Mouse (Mus musculus): Measurements from ENCODE around the gene Cdk8.

Gene Cdk8

DNA sequence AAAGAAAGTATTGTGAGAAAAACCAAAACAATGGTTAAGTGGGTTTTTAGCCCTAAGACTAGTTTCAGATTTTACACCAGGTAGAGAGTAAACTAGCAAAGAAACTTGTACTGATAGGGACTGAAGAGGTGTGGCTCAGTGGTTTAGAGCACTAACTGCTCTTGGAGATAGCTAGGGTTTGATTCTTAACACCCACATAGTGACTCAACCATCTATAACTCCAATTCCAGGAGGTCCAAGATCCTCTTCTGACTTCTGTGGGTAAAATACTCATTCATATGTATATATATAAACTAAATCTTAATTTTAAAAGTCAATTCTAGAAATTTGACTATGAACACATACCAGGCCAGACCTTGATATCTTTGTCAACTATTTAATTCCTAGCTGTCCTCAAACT, 49.0 kb downstream of the Cdk8 start:
- no peak for DNase-seq (ENCODE audit: low read depth, low spot score)

DNA sequence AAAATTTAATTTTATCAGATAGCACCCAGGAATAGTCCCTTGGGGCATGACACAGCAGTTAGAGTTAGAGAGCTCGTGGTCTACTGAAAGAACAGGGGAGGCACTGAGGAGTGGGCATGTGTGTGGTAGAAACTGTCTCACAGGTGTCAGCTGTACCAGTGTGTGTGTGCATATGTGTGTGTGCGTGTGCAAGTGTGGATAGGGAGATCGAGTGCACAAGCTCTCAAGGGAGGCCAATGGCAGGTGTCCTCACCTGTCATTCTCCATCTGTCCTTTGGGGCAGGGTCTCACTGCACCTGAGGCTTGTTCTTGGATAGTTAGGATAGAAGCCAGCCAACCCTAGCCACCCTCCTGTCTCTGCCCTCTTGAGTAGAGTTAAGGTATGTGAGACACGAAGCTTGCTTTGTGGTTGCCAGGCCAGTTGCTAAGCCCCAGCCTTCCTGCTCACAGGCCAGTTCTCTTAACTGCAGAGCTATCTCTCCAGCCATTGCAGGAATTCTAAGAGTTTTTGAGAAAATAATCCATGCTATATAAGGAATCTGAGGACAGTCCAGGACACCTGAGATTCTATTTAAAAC, 50.3 kb downstream of the Cdk8 start:
- DNase-seq (ENCODE audit: low read depth, low spot score): no peak

DNA sequence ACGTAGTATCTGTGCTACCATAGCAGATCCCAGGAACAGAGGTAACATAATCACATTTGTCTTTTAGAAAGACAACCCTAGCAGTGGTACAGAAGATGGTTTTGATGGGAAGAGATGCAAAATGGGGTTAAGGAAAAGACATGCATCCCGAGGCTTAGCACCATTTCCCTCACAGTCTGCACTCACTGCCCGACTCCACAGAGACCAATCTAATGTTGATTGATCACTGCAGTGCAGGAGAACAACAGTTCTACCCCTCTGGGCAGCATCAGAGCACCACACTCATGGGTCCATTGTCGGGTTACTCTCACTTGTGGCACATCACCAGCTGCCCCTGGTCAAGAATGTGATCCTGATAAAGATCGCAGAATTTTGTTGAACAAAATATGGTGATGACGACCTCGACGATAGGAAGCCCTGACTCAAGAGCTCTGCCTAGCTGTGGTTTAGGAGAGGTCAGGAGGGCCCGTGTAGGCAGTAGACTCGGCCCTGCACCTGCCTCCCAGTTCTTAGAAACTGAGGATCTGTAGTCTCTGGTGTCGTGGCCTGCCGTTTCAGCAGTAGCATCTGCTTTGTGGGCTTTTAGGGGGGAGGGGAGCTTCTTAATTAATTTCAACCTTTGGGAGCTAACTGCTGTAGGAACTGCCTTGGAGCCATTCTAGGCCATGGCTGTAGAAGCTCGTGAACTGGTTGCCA, 51.0 kb downstream of the Cdk8 start:
- DNase-seq (ENCODE audit: low read depth, low spot score): no peak

DNA sequence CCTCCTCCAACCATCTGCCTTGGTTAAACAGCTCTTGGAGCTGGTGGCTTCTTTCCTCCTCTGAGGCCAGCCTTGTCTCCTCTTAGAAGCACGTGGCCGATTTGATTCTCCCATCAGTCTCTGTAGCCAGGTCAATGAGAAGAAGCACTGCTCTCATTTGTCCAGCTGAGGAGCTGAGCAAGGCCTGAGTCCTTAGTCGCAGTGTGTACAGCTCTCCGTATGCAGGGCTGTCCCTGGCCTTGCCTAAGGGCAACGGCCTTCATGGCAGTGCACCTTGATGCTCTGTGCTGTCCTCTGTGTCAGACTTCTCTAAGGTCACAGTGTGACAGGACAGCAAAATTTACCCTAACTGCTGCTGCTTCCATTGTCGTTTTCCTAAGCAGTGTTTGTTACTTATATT, 52.9 kb downstream of the Cdk8 start:
- DNase-seq (ENCODE audit: low read depth, low spot score): no peak

DNA sequence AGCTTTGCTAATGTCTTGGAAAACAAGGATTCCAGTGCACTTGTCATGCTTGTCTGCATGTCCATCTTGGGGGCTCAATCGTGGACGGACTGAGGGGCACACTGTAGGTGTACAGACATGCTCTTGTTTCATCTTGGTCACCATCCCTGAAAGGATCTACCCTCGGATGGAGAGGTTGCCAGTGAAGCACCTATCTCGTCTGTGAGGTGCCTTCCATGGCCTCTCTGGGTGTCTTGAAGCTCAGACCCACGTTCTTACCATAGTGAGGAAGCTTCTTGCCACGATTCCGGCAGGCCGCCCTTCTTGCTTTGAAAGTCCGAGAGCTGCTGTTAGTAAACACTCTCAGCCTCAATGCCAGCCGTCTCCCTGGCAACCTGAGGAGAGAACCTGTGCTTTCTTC, 56.4 kb downstream of the Cdk8 start:
- no peak for DNase-seq (ENCODE audit: low read depth, low spot score)

DNA sequence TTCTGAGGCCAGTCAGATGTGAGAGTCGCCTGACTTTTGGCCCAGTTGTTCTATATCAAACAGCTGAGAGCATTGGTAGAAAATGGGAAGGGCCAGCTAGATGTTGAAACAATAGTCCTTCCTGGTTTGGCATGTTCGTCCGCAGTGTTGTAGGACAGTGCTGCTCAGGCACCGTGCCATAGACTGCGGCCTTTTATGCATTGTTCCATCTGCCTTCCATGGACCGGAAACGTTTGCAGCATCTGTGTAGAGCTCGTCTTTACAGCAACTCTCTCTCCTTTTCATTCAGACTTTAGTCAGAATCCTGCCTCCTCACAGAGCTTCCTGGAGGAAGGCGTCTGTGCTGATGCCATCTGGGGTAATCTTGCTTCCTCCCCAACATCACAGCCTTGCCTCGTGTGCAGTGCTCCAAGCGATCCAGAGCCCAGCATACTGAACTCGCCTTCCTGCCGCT, 57.0 kb downstream of the Cdk8 start:
- no peak for DNase-seq (ENCODE audit: low read depth, low spot score)

DNA sequence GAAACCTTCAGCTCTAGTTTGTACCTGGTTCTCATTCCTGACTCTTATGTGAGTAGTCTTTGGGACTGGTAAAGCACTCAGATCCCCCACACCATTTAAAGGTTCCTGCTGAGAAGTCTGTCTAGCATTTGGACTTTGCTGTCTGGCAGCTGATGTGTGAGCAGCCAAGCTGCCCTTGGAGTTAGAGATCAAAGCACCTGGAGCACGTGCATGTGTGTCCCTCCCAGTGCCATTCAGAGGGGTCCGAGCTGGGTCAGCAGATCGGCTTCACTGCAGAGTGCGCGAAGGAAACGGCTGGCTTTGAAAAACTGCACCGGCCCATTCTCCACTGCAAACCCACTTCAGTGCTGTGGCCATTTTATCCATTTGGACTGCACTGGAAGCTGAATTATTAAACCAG, 58.9 kb downstream of the Cdk8 start:
- DNase-seq (ENCODE audit: low read depth, low spot score): no peak

DNA sequence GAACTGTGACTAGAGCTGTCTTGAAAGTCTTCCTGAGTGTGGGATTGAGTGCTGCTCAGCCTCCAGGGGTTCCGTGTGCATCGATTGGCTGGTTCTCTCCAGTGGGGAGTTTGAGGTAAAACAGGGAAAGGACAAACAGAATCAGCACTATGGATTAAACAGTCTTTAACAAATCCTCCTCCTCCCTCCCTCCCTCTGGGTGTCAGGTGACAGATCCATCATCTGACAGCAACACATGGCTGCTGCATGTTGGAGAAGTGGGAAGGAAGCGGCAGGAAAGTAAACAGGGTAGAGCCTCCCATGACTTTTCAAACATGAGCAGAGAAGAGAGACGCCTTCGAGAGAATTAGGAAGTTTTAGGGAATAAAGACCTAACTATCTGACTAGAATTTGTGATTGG, 59.4 kb downstream of the Cdk8 start:
- peak; percentile 17 for DNase-seq (ENCODE audit: low read depth, low spot score)

DNA sequence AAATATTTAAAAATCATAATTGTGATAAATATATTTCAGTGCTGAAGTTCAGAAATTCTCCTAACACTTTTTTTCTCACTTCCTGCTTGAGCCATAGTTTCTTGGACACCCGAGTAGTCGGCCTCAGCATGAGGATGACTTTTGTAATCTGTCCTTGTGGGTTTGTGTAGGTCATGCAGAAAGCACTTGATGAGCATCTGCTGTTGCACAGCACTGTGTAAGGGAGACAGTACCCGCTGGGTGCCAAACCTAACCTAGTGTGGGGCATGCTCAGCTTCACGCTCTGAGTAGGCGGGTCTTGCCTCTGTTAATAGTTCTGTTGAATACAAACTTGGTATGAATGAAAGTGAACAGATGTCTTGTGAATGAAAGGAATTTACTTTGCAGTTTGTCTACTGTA, 60.5 kb downstream of the Cdk8 start:
- no peak for DNase-seq (ENCODE audit: low read depth, low spot score)

DNA sequence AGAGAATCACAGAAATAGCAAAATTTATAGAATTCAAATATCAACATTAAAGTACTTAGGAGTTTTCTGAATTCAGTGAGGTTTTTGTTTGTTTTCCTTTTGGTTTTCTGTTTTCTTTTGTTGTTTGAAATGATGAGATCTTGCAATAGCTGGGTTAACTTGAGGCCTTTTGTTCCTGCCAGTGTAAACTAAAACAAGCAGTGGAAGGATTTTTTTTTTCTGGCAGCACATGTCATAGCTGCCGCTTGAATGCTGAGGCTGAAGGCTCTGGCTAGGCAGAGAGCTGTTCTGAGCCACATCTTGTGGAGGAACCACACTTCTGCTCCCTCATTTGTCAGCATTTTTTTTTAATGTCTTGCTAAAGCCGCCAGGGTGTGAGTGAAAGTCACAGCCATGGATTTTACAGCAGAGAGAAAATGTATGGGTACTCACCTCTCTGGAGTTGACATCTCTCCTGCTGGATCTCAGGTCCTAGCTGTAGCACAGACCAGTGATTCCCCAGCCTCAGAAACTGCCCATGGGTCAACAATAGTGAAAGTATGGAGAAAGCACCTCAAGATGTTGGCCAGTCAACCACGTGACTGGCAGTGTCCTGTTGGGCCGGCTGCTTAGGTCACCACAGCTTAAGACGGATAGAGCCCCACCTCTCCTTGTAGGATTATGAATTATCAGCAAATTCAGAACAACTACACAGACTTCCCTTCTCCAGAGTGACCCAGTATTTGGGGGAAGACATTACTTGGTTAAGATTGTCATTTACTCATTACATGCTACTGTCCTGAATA, 62.1 kb downstream of the Cdk8 start:
- DNase-seq (ENCODE audit: low read depth, low spot score): no peak

DNA sequence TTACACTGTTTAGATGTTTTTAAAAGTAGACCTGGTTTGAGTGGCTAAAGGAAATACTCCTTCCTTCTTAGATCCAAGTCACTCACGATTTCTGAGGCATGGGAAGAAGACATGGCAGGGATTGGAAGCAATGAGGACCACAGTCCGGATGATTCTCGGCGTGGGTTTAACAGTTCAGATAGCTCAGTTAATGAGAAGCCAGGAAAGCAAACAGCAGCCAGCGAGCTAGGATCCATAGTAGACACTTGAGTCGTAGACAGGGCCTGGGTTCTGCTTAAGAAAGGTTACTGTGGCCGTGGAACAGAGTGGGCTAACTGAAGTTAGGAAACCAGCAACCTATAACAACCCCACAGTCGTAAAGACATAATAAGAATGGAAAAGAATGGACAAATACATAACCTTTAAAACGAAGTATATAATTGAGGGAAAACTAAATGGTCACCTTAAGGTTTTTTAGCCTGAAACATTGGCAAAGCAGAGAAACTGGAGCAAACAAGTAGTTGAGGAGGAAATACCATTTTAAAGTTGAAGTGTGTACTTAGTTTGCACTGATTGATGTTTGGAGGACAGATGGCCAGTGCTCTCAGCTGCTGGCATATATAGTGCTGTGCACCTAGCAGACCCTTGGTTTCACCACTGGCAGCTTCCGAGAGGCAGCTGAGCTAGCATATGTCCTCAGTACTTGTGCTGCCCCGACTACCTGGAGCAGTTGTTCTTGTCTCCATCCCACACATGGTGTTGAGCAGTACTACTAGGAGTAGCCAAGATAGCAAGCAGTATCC, 63.1 kb downstream of the Cdk8 start:
- no peak for DNase-seq (ENCODE audit: low read depth, low spot score)

DNA sequence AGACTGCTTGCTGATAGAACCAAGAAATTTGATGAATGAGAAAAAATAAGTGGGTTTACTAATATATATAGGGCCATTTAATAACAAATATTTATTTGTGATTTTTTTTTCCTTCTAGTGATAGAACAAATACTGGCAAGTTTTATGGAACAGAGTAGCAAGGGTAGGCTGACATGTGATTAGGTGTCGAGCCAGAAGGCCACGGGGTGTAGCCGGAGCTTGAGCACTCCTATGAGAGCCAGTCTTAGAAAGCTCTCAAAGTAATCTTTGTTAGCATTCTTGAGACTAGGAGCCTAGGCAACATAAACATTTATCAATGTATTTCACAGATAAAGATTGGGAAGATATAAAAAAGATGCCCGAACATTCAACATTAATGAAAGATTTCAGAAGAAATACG, 63.8 kb downstream of the Cdk8 start:
- no peak for DNase-seq (ENCODE audit: low read depth, low spot score)

DNA sequence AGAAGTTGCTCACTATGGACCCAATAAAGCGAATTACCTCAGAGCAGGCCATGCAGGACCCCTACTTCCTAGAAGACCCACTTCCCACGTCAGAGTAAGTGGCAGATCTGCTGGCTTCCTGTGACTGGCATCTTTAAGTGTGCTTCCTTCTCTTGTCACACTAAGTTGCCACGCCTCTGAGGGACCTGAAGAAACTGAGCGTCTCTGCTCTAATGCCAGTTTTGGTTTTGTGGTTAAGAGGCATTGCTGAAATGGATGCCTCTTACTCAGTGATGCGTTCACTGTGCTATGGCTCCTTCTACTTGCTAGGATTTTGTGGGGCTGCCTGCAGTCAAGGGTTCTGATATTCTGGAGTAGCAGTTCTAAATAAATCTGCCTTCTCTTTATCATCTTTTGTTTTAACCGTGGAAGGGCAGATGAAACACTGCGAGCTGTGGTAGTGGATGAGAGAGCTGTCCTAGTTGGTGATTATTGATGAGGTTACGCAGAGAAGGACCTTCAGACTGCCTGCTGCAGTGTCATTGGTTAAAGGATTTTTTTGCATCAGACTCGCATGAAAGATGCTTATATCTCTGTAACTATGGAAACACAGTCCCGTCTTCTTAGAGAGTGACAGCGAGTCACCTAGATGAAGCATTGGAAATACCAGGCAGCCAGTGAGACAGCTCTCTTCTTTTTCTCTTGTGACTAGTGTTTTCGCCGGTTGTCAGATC, 67.9 kb downstream of the Cdk8 start:
- DNase-seq (ENCODE audit: low read depth, low spot score): no peak

DNA sequence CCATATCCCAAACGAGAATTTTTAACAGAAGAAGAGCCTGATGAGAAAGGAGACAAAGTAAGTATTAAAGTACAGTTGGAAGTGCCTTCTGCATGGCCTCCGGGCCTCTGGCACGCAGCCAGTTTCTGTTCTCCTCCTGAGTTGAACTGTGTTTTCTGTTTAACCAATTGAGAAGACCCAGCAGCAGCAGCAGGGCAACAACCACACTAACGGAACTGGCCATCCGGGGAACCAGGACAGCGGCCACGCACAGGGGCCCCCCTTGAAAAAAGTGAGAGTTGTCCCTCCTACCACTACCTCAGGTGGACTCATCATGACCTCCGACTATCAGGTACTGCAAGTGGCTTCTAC, 68.5 kb downstream of the Cdk8 start:
- no peak for DNase-seq (ENCODE audit: low read depth, low spot score)

DNA sequence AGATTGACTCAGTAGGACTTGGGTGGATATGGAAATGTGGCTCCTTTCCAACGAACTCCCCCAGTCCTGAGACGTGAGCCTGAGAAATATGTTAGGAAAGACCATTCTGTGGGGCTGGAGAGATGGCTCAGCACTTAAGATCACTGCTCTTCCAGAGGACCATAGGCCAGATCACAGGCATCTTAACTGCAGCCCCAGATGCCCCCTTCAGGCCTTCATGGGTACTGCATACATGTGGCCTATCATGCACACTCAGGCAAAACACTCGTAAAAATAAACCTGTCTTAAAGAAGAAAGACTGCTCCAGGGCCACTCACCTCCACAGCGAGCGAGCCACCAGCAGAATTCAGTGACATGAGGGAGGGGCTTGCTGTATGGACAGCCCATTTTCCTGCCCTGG, 72.4 kb downstream of the Cdk8 start:
- DNase-seq (ENCODE audit: low read depth, low spot score): peak; percentile 64

DNA sequence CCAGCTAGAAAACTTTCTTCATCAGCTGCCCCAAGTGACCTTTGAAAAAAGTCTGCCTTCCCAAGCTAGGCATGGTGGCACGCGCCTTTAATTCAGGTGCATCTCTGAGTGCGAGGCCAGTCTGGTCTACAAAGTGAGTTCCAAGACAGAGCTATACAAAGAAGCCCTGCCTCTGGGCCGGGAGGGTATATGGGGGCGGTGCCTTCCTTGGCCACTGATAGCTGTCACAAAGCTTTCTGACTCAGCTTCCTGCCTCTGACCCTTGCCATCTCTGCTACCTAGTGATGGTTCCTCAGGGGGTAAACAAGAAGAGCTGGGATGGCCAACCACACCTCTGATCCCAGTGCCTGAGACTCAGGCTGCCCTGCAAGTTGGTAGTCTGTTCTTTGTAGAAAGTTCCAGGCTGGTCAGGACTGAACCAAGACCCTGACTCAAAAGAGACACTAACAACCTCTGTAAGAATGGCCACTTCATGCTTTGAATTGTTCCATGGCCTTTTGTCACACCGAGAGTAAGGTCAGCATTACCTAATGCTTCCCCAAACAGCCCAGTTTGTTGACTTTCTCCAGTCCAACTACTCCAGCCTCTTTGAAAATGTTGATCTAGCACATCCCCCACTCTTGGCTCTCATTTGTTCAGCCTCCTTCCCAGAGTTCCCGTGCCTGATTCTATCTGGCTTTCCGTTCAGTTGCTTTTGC, 76.2 kb downstream of the Cdk8 start:
- no peak for DNase-seq (ENCODE audit: low read depth, low spot score)

DNA sequence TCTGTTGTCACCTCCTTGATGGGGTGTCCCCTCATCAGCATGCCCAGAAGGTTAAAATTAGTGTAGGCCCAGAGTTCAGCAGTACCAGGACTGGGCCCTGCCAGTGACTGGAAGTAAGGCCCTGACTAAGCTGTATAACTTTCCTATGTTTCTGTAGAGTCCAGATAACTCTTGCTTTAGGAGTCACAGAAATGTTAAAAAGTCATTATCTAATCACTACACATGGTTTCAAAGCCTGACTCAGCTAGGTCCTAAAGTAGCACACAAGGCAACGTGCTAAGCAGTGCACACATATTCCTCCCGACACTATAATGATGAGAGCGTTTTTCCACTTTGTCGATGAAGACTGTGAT, 76.7 kb downstream of the Cdk8 start:
- DNase-seq (ENCODE audit: low read depth, low spot score): no peak

DNA sequence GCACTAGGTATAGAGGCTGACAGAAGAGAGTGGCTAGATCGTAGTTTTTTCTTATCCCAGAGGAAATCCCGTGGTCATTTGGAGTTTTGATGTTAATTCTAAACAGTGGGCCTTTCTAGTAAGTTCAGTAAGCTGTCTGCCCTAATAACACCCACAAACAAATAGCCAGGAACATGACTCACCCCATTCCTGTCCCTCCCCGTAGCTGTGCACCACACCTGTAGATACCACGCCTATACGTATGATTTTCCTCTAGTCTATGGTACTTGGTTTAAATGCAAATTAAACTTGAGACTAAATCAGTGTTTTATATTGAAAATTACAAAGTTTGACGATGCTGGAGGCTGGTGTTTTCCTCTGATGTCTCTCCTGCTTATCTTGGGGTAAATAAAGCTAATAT, 83.5 kb downstream of the Cdk8 start:
- DNase-seq (ENCODE audit: low read depth, low spot score): no peak

DNA sequence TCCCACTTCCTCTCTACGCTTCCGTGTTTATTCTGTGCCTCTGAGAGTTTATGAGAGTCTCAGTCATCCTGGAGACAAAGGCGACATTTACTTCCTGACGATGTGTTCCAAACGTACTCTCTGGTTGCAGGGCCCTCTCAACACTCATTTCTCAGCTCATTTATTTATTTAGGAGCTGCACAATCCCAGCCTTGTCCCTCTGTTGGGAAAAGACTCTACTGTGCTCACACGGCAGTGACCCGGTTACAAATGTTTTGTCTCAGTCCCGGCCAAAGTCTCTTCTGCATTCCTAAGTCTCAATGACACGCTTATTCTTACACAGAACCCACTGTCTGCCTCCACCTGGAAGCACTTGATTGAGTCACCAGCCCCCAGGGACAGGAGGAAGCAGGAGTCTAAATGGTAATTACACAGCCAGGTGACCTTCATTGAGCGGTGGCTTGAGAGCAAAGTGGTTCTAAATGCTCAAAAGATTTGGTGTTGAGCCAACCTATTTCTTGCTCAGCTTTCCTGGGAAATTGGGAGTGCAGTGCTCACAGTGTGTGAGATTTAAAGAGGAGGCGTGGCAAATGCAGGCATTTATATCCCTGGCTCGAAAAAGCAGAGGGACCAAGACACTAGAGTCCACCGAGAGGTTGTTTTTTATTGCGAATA, 84.4 kb downstream of the Cdk8 start:
- DNase-seq (ENCODE audit: low read depth, low spot score): peak; percentile 74

DNA sequence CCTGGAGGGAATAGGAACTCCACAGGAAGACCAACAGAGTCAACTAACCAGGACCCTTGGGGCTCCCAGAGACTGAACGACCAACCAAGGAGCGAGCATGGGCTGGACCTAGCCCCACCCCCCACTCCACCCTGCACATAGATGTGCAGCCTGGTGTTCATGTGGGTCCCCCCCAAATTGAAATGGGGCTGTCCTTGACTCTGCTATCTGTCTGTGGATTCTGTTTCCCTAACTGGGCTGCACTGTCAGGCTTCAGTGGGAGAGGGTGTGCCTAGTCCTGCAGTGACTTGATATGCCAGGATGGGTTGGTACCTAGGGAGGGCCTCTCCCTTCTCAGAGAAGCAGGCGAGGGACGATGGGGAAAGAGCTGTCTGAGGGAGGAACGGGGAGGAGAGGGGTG, 85.3 kb downstream of the Cdk8 start:
- DNase-seq (ENCODE audit: low read depth, low spot score): no peak

DNA sequence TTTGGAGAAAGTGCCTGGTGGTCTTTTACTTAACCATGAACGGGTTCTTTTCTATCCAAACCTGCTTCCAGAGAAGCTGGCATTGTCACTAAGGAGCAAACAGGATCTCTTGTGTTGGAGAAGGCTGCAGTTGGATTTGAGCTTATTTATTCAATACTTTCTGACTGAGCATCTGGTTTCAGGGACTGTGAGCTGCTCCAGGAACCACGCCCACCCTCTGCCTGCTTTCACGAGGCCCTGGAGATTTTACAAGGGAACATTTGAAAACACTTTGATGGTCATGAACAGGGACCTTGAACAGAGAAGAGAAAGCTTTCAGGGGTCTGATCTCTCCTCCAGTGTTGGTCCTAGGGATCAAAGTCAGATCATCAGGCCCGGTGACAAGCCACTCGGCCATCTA, 87.0 kb downstream of the Cdk8 start:
- no peak for DNase-seq (ENCODE audit: low read depth, low spot score)

All from mesoderm, embryonic 11.5 days (tissue).